ENCODE assay signal across 8 mouse cellular contexts in genomic region chr11:63135622-63136021, GRCm38 (mm10). TPM values are rescaled to one million over a fixed set of nuclear protein-coding genes. Genes with fewer than 3 reads are reported as not detected.
DNase-seq lines count a peak whose midpoint lies in the region; ATAC-seq lines count a peak whose summit lies in the region.

No protein-coding gene starts in this region.

- no peaks in the 10 kb centered on the region for H3K9me3 ChIP-seq in intestine, embryonic 16.5 days (ENCODE audit: control insufficient read depth, low read length)
- no peaks in the 10 kb centered on the region for H3K9me3 ChIP-seq in midbrain, embryonic 11.5 days (ENCODE audit: control insufficient read depth, low read length)

- 6% methylated on average over 8 of the region's 8 CpGs for WGBS in intestine, embryonic 16.5 days
- 4% methylated on average over 8 of the region's 8 CpGs for WGBS in midbrain, embryonic 11.5 days

- H3K36me3 ChIP-seq in intestine, embryonic 16.5 days (ENCODE audit: control insufficient read depth, insufficient read depth, low read length): peaks cover 3% of the 10 kb centered on the region; the same call in 1 of the 2 replicates
- no peaks in the 10 kb centered on the region for H3K36me3 ChIP-seq in midbrain, embryonic 11.5 days (ENCODE audit: control insufficient read depth, insufficient read depth, low read length)

- peak; percentile 48 for ATAC-seq in intestine, embryonic 16.5 days
- peak; percentile 68; the same call in 1 of the 2 replicates for ATAC-seq in midbrain, embryonic 11.5 days (ENCODE audit: low FRiP score)

- H3K4me1 ChIP-seq in intestine, embryonic 16.5 days (ENCODE audit: control insufficient read depth, insufficient read depth, low read length): peaks cover 18% of the 10 kb centered on the region
- H3K4me1 ChIP-seq in midbrain, embryonic 11.5 days (ENCODE audit: control insufficient read depth, insufficient read depth, low read length): peaks cover 11% of the 10 kb centered on the region

- no peak overlapping the region for H3K9ac ChIP-seq in intestine, embryonic 16.5 days (ENCODE audit: low read depth, low read length)
- no peak overlapping the region for H3K9ac ChIP-seq in midbrain, embryonic 11.5 days (ENCODE audit: low read length)

- no peak overlapping the region for H3K4me2 ChIP-seq in intestine, embryonic 16.5 days (ENCODE audit: low read depth, low read length)
- H3K4me2 ChIP-seq in midbrain, embryonic 11.5 days: no peak overlapping the region

- H3K27ac ChIP-seq in intestine, embryonic 16.5 days (ENCODE audit: low read length): peak overlapping the region; percentile 49; the same call in 1 of the 2 replicates
- H3K27ac ChIP-seq in midbrain, embryonic 11.5 days (ENCODE audit: low read depth, low read length): no peak overlapping the region

- H3K27me3 ChIP-seq in intestine, embryonic 16.5 days (replicated peaks; ENCODE audit: control insufficient read depth, insufficient read depth, low read length): peaks cover 22% of the 10 kb centered on the region
- peaks cover 40% of the 10 kb centered on the region for H3K27me3 ChIP-seq in midbrain, embryonic 11.5 days (ENCODE audit: control insufficient read depth, insufficient read depth, low read length)

- peak; percentile 95 for DNase-seq in adrenal gland, adult 2 months
- DNase-seq in embryo, embryonic 10 days (ENCODE audit: low spot score): peak; percentile 91
- DNase-seq in gastrocnemius, postnatal 25 days: peak; percentile 93
- peak; percentile 90 to 96 for DNase-seq in left cerebral cortex, postnatal 25 days (ENCODE audit: low spot score in 2 of 2)
- peak; percentile 99 for DNase-seq in midbrain, embryonic 11.5 days (ENCODE audit: low spot score, missing footprints)
- peak; percentile 98 for DNase-seq in right cerebral cortex, postnatal 4 days
- peak; percentile 79 for DNase-seq in yolk sac, embryonic 10.5 days (ENCODE audit: low spot score)

- intact Hi-C loops in left cerebral cortex, postnatal 25 days (cut with DNase I): loop anchor here (1.0 to 10.0 kb wide), 2 partner anchors 214 to 391 kb away; no protein-coding TSS in a partner anchor

- no peak overlapping the region for H3K4me3 ChIP-seq in intestine, embryonic 16.5 days (ENCODE audit: low read length)
- H3K4me3 ChIP-seq in midbrain, embryonic 11.5 days (ENCODE audit: low read depth, low read length): no peak overlapping the region

RNA-seq across cellular contexts. Expression of gene Pmp22, which starts 6.8 kb away (rescaled TPM):
- 100 to 1,000 TPM; 102 to 190 TPM for total RNA-seq in adrenal gland, adult 2 months (2021)
- 125 and 184 TPM in 2 replicates for polyA plus RNA-seq in adrenal gland, adult 2 months (2012; rRNA removed)
- 10 to 100 TPM; 67.7 to 85.9 TPM for total RNA-seq in gastrocnemius, postnatal 25 days (2021)
- polyA plus RNA-seq in intestine, embryonic 16.5 days (2015; fragmentation: Nextera tagmentation; extraction: Ambion mirVana): 110 and 113 TPM in 2 replicates
- 10 to 100 TPM; 26.4 to 34.5 TPM for total RNA-seq in left cerebral cortex, postnatal 25 days (2021)
- 34.9 and 39.7 TPM in 2 replicates for polyA plus RNA-seq in midbrain, embryonic 11.5 days (2014; fragmentation: Nextera tagmentation; extraction: Ambion mirVana)
